Mouse (Mus musculus): ENCODE data around the gene Kbtbd6. TPM values are rescaled to one million over a fixed set of nuclear protein-coding genes. Genes with fewer than 3 reads are reported as not detected.

Gene Kbtbd6
- polyA plus RNA-seq, 1 experiment = 3.7 TPM

DNA sequence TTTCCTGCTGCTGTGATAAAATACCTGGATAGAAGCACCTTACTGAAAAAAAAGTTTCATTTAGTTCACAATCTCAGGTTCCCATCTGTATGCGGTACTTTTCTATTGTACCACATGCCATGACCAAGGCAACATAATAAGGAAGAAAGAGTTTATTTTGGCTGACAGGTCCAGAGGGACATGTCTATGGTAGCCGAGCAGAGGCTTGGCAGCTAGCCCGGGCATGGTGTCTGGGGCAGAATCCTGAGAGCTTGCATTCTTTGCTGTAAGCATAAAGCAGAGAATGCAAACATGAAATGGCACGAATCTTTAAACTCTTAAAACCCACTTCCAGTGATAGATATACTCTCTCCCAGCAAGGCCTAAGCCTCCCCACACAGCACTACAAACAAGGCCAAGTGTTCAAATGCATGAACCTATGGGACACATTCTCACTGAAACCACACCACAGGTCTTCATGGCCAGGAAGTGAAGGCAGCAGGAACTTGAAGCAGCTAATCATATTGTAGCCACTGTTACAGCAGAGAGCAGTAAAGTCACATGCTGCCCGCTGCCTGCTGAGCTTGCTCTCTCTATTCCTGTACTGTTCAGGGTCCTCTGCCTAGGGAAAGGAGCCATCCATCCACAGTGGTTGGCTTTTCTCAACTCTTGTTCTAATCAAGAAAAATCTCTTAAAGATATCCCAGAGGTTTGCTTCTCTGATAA is 51.9 kb downstream of the Kbtbd6 start:
- TF ChIP-seq GATA1 (IDR thresholded peaks at IDR 0.05; ENCODE audit: low read length) = no peak

Other genes with a start within 250 kb of the Kbtbd6 start
- not detected in 2 replicates for gene Zfp957, start 204.5 kb upstream of the Kbtbd6 start, polyA plus RNA-seq (2012)
- gene Rgcc, start 150.2 kb upstream of the Kbtbd6 start, polyA plus RNA-seq (2012) = not detected in 2 replicates
- gene Naa16, start 61.1 kb upstream of the Kbtbd6 start, polyA plus RNA-seq (2012) = 38.8 and 60.5 TPM in 2 replicates
- gene Mtrf1, start 54.1 kb upstream of the Kbtbd6 start, polyA plus RNA-seq (2012) = 0.41 and 0.54 TPM in 2 replicates
- gene Kbtbd7, start 25.3 kb upstream of the Kbtbd6 start, polyA plus RNA-seq (2012) = 5.1 and 5.3 TPM in 2 replicates
- gene Elf1, start 29.4 kb downstream of the Kbtbd6 start, polyA plus RNA-seq (2012) = 6.8 and 9.0 TPM in 2 replicates
- 9.3 and 13.1 TPM in 2 replicates for gene Wbp4, start 29.7 kb downstream of the Kbtbd6 start, polyA plus RNA-seq (2012)
- gene Sugt1, start 135.9 kb downstream of the Kbtbd6 start, polyA plus RNA-seq (2012) = 1.8 and 2.0 TPM in 2 replicates
- gene Cnmd, start 210.3 kb downstream of the Kbtbd6 start, polyA plus RNA-seq (2012) = not detected in 2 replicates